Mouse (Mus musculus) monocyte, adult 59 days (primary cell): ENCODE data around the gene Smim24. TPM values are rescaled to one million over a fixed set of nuclear protein-coding genes. Genes with fewer than 3 reads are reported as not detected.

Experiments
- total RNA-seq, 2 experiments: library from RNA; stranded (reverse); gene quantifications; one replicate each; pipeline ENCODE4 v1.2.4; 2023

Gene Smim24
- total RNA-seq, result 10 to 100 TPM; 11.9 to 12.5 TPM

DNA sequence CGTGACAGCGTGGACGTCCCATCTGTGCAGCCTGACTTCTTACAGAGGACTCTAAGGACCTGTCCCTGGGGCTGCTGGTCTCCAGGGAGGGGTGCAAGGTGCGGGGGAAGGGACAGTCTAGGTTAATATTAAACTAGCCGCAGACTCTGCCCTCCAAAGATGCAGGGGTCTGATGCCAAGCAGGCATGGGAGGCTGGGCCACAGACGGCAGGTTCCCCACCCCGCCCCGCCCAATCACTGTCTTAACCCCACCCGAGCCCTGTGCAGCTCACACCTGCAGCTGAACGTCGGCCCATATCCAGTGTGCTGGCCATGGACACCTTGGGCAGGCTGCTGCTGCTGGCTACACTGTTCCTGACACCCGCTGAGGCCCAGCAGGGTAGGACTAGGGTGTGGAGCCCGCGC is at the start of gene Smim24:
TSS of gene Smim24 (plus strand) at position 271 of the 405 bp plus-strand sequence.

DNA sequence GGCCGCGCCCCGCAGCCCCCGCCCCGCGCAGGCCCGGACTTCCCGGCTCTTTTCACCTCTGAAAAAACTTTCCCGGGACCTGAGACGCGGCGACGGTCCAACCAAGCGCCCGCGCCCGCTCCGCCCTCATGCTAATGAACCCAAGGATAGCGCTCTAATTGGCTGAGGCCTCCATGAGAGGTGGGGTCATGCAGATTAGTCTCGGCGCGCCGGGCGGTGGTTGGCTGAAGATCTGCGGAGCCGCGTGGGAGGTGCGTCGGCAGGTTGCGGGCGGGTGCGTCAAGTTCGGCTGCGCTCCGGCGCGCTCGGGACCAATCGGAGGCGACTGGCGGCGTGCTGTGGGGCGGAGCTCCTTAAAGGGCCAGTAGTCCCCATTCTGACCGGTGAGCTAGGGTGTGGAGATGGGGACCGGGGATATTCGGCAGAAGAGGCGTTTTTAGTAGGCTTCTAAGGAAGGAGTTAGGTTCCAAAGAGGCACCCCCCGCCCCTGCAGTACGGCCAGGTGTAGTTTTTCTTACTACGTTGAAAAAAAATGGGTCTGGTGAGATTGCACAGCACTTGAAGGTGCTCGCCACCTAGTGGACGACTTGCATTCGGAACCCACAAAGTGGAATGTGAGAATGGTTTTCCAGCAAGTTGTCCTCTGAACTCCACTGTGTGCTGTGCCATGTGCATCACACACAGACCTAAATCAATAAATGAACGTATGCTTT is 42.3 kb upstream of the Smim24 start, which contains the start of gene Hmg20b:
TSS of gene Hmg20b (minus strand) at position 130 of the 713 bp plus-strand sequence.

DNA sequence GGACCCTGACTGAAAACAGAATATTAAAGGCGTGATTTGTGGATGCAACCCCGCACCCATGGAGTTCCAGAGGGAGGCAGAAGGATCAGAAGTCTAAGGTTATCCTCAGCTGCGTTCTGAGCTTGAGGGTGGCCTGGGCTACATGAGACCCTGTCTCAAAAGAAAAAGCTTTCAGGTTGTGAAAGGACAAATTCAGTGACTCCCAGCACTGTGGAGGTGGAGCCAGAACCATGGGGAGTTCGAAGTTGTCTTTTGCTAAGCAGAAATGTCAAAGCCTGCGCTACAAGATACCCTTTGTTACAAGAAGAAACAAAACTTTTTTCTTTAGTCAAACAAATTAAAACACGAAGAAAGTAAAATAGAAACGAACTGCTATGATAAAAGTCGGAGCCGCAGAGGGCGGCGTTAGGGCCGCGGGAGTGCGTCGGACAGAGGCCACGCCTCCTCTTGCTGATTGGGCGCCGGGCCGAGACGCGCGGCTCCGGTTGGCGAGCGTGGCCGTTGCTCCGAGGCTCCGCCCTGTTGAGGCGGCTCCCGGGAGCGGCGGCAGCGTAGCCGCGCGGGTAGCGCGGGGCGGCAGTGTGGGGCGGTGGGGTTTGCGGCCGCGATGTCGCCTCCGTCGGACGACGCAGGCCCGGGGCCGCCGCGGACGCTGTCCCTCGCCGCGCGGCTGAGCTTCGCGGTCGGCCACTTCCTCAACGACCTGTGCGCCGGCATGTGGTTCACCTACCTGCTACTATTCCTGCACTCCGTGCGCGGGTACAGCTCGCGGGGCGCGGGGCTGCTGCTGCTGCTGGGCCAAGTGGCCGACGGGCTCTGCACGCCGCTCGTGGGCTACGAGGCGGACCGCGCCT is 35.6 kb upstream of the Smim24 start, which contains the start of gene Mfsd12:
TSS of gene Mfsd12 (plus strand) at position 501 of the 854 bp plus-strand sequence.

DNA sequence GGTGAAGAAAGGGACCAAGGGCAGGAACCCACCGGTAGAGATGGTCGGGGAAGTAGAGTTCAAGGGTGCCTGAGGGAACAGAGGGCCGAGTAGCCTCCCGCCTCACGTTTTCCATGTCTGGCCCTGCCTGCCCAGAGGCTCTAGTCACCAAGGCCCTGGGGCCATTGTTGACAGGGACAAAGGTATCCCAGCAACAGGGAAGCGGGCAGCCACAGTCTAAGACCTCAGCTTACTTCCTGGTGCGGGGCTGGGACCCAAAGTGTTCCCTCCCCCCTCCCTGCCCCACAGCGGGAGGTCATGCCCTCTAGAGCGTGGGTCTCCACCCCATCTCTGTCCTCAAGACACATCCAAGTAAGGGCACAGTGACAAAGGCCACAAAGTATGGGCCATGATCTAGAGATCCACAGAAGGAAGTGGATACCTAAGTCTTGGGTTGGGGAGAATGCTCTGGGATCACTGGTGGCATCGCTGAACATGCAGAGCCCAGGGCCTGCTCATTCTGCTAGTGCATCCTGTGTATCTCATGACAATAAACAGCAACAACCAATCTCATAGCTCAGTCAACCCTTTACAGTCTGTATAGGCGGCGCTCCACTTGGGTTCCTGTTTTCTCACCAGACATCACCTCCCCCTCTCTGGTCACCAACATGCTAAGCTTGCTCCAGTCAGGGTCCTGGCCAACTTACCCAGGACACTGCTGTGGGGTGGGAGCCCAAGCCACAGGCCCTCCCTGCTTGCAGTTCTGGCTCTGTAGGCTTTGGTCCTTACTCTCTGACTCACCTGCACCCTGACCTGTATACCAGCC is 27.0 kb upstream of the Smim24 start, which contains the start of gene 4930404N11Rik:
TSS of gene 4930404N11Rik (minus strand) at position 145 of the 805 bp plus-strand sequence.

DNA sequence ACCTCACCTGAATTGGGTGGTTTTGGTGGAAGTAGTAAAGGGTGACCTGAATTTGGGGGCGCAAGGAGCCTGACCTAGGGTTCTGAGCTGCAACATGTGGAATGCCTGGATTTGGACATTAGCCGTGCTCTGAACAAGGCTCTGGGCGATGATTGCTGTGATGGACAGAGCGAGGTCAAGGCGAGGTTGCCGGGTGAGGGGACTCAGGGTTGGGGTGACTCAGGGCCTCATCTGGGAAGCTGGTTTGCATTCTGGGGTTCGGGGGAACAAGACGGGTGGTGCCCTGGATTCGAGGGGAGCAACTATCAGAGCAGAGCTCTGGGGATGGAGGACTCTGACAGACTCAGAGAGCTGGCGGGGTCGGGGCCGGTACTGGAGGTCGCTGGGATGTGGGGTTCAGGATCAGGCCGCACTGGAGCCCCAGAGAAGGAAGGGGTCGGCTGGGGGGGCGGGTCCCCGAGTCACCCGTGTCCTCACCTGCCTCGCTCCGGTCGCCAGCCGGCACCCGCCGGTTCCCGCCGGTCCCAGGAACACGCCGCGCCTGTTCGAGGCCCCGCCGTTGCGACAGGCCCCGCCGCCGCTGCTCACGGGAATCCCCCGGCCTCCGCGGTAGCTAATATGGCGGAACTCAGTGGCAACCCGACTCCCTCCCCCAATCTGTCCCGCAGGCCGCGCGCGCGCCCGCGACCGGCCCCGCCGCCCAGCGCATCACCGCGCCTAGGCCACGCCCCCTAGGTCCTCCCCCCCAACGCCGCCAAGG is 14.9 kb upstream of the Smim24 start, which contains the start of gene Fzr1:
TSS of gene Fzr1 (minus strand) at position 724 of the 760 bp plus-strand sequence.

DNA sequence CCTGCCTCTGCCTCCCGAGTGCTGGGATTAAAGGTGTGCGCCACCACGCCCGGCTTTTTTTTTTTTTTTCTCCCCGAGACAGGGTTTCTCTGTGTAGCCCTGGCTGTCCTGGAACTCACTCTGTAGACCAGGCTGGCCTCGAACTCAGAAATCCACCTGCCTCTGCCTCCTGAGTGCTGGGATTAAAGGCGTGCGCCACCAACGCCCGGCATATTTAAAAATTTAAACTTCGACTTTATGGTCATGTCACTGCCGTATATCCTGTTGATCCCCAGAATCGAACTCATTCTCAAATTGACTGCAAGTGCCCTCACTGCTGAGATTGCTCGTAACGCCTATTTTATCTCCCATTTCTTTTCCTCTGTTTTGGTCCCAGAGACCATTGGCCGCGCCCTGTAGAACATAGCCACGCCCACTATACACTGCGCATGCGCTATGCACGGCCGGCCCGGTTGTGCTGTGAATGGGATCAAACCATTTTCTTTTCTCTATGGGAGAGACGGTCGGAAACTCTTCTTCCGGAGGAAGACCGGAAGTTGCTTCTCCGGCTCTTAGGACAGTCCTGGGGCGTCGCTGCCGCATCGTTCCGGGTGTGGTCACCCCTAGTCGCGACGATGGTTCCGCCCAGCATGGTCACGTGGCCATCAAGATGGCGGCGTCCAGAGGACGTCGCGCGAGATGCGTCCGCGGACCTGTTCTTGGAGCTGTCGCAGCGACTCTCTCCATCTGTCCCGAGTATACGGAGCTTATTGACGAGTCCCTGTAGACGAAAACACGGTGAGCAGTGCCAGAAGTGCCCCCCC is 8.8 kb upstream of the Smim24 start, which contains the start of the genes Dohh and Gm48551:
TSS of gene Dohh (plus strand) at position 627 of the 803 bp plus-strand sequence.
TSS of gene Gm48551 (plus strand) at position 665 of the 803 bp plus-strand sequence.

DNA sequence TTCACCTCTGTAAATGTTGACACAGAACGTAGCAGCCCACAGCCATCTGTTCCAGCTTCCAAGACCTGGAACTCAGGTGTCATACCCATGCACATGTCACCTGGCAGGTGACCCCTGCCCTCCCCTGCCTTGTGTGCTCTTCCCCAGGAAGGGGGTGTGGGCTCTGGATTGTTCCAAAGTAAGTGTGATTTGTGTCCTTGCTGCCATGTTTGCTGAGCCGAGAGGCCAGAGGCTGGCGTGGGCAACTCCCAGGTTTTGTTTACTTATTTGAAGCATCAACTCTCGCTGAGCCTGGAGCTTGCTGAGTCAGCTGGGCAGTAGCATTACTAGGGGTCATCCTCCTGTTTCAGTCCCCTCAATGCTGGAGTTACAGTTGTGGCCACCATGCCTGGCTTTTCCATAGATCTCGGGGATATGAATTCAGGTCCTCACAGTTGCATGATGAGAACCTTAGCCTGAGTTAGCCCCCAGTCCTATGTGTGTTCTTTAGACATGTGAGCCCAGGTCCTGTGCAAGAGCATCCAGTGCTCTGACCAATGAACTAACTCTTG is 4.3 kb upstream of the Smim24 start, which contains the start of gene Gm48552:
TSS of gene Gm48552 (plus strand) at position 501 of the 551 bp plus-strand sequence.

Other genes with a start within 250 kb of the Smim24 start
- gene Pias4, start 225.1 kb upstream of the Smim24 start, total RNA-seq, result 10 to 100 TPM; 23.5 to 34.3 TPM
- 1,000 to 10,000 TPM; 1,547 to 1,607 TPM for gene Eef2, start 216.4 kb upstream of the Smim24 start, total RNA-seq
- gene Dapk3, start 210.0 kb upstream of the Smim24 start, total RNA-seq, result 10 to 100 TPM; 33.4 to 35.1 TPM
- gene 4930442H23Rik, start 209.2 kb upstream of the Smim24 start, total RNA-seq, result not detected
- not detected for gene Nmrk2, start 191.0 kb upstream of the Smim24 start, total RNA-seq
- not detected for gene Atcay, start 162.2 kb upstream of the Smim24 start, total RNA-seq
- 1 to 10 TPM; 1.3 to 2.7 TPM for gene Zfr2, start 159.9 kb upstream of the Smim24 start, total RNA-seq
- 10 to 100 TPM; 42.3 to 59.6 TPM for gene Matk, start 140.1 kb upstream of the Smim24 start, total RNA-seq
- gene Mrpl54, start 126.1 kb upstream of the Smim24 start, total RNA-seq, result 10 to 100 TPM; 75.9 to 85.4 TPM
- 10 to 100 TPM; 42.4 to 46.0 TPM for gene Apba3, start 126.1 kb upstream of the Smim24 start, total RNA-seq
- 1 to 10 TPM; 1.7 to 4.5 TPM for gene Tjp3, start 101.5 kb upstream of the Smim24 start, total RNA-seq
- 100 to 1,000 TPM; 135 to 147 TPM for gene Pip5k1c, start 100.1 kb upstream of the Smim24 start, total RNA-seq
- gene Cactin, start 71.9 kb upstream of the Smim24 start, total RNA-seq, result 10 to 100 TPM; 29.4 to 32.4 TPM
- under 1 TPM in 1 of 2 experiments, not detected in 1; 0.26 TPM for gene Tbxa2r, start 64.3 kb upstream of the Smim24 start, total RNA-seq
- gene Gipc3, start 49.8 kb upstream of the Smim24 start, total RNA-seq, result under 1 TPM in 1 of 2 experiments, not detected in 1; 0.15 TPM
- 10 to 100 TPM; 71.4 to 85.8 TPM for gene Hmg20b, start 42.6 kb upstream of the Smim24 start, total RNA-seq
- 10 to 100 TPM; 38.4 to 44.6 TPM for gene Mfsd12, start 35.6 kb upstream of the Smim24 start, total RNA-seq
- gene 4930404N11Rik, start 27.2 kb upstream of the Smim24 start, total RNA-seq, result 1 to 10 TPM; 3.5 to 3.7 TPM
- 10 to 100 TPM; 33.5 to 38.0 TPM for gene Fzr1, start 14.5 kb upstream of the Smim24 start, total RNA-seq
- 10 to 100 TPM; 31.3 to 35.2 TPM for gene Dohh, start 8.6 kb upstream of the Smim24 start, total RNA-seq
- gene Gm48551, start 8.6 kb upstream of the Smim24 start, total RNA-seq, result 1 to 10 TPM in 1 of 2 experiments, under 1 TPM in 1; 0.97 to 1.3 TPM
- gene Gm48552, start 4.0 kb upstream of the Smim24 start, total RNA-seq, result 1 to 10 TPM; 2.3 to 3.7 TPM
- 10 to 100 TPM; 71.7 to 75.6 TPM for gene Nfic, start 62.6 kb downstream of the Smim24 start, total RNA-seq
- gene Celf5, start 89.7 kb downstream of the Smim24 start, total RNA-seq, result not detected
- 100 to 1,000 TPM; 108 to 128 TPM for gene Ncln, start 103.3 kb downstream of the Smim24 start, total RNA-seq
- 10 to 100 TPM; 13.4 to 15.1 TPM for gene S1pr4, start 107.1 kb downstream of the Smim24 start, total RNA-seq
- 10 to 100 TPM; 20.9 to 21.4 TPM for gene Gna15, start 131.2 kb downstream of the Smim24 start, total RNA-seq
- gene Gna11, start 152.1 kb downstream of the Smim24 start, total RNA-seq, result 10 to 100 TPM; 12.5 to 13.8 TPM
- 100 to 1,000 TPM; 239 to 246 TPM for gene Aes, start 166.4 kb downstream of the Smim24 start, total RNA-seq
- 1 to 10 TPM; 3.4 to 4.2 TPM for gene Tle2, start 181.5 kb downstream of the Smim24 start, total RNA-seq
- 1 to 10 TPM; 1.2 to 3.4 TPM for gene Tle6, start 208.0 kb downstream of the Smim24 start, total RNA-seq
- gene BC025920, start 213.2 kb downstream of the Smim24 start, total RNA-seq, result 1 to 10 TPM in 1 of 2 experiments, under 1 TPM in 1; 0.85 to 1.0 TPM
- 10 to 100 TPM; 13.4 to 14.7 TPM for gene Sirt6, start 234.7 kb downstream of the Smim24 start, total RNA-seq
- gene Ankrd24, start 235.5 kb downstream of the Smim24 start, total RNA-seq, result 1 to 10 TPM; 2.9 to 4.5 TPM